Mouse (Mus musculus) ES-CJ7 (cell line): ENCODE results near the gene Cacnb2.

Experiments used
- DNase-seq: peaks from one replicate; pipeline ENCODE4 v3.0.0; 2011; ENCODE audit warnings: low read depth, low spot score

Gene Cacnb2

DNA sequence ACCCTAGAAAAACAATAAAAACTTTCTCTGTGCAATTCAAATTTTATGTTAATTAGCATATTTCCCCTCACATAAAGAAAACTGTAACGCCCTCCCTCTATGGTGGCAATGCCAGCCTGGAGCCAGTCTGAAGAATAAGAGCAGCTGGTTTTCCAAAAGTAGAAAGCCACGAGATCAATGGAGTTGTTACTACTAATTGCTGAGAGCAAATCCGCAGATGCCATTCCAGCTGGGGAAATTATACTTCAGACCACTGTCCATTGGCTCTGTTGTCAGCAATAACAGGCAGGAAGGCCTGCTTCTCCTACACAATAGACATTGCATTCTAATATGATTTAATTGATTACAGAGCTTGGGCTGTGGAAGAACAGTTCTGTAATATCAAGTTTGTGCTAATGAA lies 257.5 kb downstream of the Cacnb2 start:
- DNase-seq: no peak

GRCm38 (mm10) chr2:14861613-14862012 lies 258.7 kb downstream of the Cacnb2 start:
- no peak for DNase-seq

- DNase-seq: peak; percentile 59
Observed at GRCm38 (mm10) chr2:14862981-14863380, 260.1 kb downstream of the Cacnb2 start.

- DNase-seq: no peak
Observed at GRCm38 (mm10) chr2:14873116-14873515, 270.2 kb downstream of the Cacnb2 start.

- DNase-seq: no peak
Observed at GRCm38 (mm10) chr2:14873701-14874181, 270.9 kb downstream of the Cacnb2 start.

GRCm38 (mm10) chr2:14874281-14875037 lies 271.6 kb downstream of the Cacnb2 start:
- DNase-seq: no peak

GRCm38 (mm10) chr2:14875121-14875520 lies 272.2 kb downstream of the Cacnb2 start:
- DNase-seq: no peak

DNA sequence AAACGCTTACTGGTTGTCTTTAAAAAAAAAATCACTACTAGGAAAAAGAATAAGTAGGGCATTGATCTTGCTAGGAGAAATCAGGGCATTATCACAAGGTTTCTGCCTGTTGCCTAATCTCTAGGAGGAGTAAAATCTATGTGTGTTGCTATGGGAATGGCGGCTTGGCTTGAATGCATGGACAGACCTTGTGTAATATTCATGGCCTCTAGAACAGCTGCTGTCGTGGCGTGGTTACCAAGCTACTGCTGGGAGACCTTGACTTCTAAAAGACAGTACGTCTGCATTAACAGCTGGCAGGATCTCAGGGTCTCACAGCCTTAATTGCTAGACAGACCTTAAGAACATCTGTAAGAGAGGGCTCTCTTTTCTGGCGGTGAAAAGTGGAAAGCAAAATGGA lies 272.7 kb downstream of the Cacnb2 start:
- no peak for DNase-seq

DNA sequence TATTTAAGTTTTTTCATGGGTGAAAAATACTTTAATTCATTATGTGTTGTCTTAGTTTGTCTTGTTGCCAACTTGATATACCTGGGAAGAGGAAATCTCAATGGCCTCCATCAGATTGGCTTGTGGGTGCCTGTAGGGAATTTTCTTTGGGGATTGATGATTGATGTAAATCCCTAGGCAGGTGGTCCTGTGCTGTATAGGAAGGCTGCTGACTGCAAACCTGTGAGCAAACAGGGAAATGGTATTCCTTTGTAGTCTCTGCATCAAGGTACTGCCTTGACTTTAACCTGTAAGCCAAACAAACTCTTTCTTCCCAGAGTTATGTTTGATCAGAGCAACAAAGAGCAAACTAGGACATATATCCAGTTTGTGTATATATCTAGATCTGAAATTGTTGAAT lies 276.1 kb downstream of the Cacnb2 start:
- no peak for DNase-seq

DNA sequence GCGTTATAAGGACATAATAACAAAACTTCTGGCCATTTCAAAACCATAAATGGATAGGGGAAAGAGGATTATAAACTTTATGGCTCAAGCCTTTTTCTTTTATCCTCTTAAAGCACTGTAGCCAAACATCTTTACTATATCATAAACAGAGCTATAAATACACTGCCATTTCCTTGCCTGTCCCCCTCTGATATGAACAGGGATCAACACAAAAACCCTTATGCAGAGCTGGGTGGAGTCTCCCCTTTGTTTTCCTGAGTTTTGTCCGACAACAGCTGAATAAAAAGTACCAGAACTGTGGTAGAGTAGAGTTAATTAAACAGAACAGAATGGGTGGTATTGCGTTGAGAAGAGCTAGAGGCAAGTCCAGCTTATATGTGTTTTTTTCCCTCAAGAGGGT lies 280.6 kb downstream of the Cacnb2 start:
- DNase-seq: no peak

DNA sequence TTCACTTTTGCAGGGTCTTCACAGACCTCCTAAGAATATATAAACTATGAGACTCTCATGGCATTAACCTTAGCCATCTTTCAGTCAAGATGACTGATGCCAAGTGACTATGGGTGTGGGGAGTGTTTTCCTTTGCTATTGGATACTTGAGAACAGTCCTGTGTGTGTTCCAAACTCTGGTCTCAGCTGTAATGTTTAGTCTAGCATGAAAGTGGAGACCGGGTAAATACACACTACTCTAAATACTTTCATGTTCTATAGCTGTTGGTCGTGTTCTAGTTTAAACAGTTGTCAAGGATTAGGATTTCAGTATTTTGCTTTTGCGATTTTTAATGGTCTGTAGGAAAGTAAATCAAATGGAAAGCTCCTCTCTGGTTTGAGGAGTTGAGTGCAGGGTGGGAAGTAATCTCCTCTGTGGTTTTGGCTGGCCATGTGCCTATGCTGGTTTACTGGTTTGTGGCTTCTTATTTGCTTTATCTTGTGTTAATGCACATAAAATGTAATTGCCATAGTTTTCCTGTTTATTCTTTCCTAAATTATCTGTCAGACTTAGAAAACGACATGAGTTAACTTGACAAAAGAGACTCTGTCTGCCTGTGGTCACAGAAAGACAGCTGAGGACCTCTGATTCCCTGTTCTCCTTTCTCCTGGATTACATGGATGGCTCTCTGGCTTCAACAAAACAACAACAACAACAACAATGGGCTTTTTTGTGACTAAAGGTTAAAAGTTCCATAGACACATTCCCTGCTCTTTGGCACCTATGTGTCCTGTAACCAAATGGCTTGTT lies 285.7 kb downstream of the Cacnb2 start:
- DNase-seq: no peak

GRCm38 (mm10) chr2:14903837-14904236 lies 300.9 kb downstream of the Cacnb2 start:
- DNase-seq: no peak

- DNase-seq: no peak
Observed at GRCm38 (mm10) chr2:14904865-14905264, 302.0 kb downstream of the Cacnb2 start.

GRCm38 (mm10) chr2:14907124-14907925 lies 304.4 kb downstream of the Cacnb2 start:
- no peak for DNase-seq

DNA sequence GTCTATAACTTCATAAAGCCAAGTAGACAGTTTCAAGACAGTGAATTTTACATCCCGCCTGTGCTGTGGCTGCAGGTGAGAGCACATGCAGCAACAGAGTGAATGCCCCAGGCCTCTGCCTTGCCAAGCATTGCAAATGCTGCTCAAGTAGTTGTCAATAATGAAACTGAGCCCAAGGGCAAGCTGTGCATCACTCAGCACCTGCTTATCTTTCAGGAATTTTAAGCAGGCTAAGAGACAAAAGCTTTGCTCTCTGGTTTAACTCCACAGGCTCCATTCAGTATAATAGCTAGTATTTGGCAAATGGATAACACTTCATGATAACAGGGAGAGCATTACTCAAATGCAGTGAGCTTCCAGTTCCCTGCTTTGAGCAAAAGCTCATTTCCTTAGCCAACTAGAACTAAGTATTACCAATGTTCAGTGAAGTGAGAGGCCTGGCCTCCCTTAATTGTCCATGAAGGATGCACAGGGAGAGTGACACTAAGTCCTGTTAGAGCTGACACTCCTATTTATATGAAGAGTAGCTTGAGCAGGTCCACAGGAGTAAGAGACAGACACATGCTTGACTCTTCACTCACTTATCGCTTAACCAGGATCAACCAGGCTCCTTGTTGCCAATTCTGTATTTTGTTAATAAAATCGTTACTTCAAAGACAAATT lies 314.8 kb downstream of the Cacnb2 start:
- no peak for DNase-seq

DNA sequence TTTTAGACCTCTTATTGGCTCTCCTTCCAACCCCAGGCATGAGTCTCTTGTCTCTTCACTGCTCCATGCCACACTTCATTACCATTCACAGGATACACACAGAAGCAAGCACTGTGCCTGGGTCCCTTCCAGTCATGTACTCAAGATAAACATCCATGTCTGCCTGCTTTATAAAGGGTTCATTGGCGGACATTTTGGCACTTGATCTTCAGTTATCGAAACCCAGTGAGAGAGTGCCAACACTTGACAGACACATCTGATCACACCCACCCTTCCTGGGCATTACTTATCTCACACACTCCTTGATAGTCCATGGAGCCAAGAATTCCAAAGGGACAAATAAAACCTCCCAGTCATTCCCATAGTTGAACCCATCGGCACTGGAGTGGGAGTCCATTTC lies 327.0 kb downstream of the Cacnb2 start:
- DNase-seq: no peak

GRCm38 (mm10) chr2:14931968-14932367 lies 329.1 kb downstream of the Cacnb2 start:
- DNase-seq: no peak

GRCm38 (mm10) chr2:14936492-14936891 lies 333.6 kb downstream of the Cacnb2 start:
- DNase-seq: no peak

DNA sequence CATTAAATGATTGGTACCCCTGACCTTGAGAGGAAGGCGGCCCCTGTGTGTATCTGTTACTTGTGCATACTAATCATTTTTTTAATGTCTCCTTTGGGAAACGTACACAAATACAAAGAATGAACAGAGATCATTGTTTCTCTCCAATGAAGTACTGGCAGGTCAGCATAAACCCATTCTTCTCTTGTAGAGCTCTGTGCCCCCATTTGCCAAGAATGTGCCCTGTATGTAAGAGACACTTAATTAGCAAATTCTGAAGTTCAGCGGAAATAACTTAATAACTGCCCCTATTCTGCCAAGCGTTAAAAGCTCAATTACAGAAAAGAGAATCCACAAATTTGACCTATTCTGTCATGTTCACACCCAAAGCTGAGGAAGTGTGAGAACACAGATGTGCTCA lies 339.4 kb downstream of the Cacnb2 start:
- DNase-seq: no peak

DNA sequence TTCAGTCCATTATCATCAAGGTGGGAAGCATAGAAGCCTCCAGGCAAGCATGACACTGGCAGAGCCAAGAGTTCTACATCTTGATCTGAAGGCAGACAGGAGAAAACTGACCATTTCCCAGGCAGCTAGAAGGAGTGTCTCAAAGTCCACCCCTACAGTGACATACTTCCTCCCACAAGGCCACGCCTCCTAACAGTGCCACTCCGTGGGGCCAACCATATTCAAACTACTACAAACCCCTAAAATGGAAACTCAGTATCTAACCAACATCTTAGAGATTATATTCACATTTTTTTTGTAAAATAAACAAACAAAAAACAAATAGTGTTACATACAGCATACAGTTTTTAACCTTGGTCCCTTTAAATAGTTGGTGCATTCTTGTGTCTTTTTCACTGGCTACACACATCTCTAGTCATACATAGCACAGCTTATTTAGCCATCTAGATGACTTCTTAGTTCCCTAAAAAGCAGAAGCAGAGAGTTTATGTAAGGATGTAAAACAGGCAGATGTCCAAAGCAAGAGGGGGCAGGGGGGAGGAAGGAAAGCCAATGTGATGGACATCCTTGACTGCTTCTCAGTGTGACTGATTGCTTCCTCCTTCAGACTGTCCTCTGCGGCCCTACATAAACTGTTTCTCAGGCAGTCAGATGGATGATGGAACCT lies 340.9 kb downstream of the Cacnb2 start:
- DNase-seq: no peak

DNA sequence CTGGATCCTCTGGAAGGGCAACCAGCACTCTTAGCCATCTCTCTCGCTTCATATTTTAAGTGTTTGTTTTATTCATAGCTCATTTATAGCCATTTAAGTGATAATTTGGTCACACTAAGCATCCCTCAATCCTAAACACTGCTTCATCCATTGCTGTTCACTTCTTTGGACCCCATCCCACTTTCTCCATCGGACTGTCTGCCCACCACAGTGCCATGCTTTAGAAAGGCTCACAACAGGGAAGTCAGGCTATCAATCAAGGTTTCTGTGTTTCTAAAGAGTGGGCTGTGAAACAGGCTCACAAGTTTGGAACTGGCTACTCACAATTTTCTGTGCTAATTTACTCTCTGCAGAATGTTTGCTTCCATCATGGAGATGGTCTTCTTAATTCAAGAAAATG lies 350.2 kb downstream of the Cacnb2 start:
- DNase-seq: no peak
